Mouse (Mus musculus) bone marrow macrophage, adult 2 months (primary cell): ENCODE data around the gene Man2c1.

ENCODE experiments used
- CTCF ChIP-seq: IDR thresholded peaks from 2 replicates; pipeline ENCODE4 v1.5.1; 2012; ENCODE audit warnings: low read depth, mild to moderate bottlenecking, low read length, moderate library complexity
- POLR2A ChIP-seq: IDR thresholded peaks from 2 replicates; pipeline ENCODE4 v1.6.1; 2012; ENCODE audit warnings: mild to moderate bottlenecking, low read depth, low read length, borderline replicate concordance

- no peak for TF ChIP-seq CTCF
- TF ChIP-seq POLR2A, result no peak
Observed at GRCm38 (mm10) chr9:57137777-57138176, 7.3 kb downstream of the Man2c1 start.
